Mouse (Mus musculus) intestine, embryonic 16.5 days (tissue): ENCODE data around the gene Atp1a3. TPM values are rescaled to one million over a fixed set of nuclear protein-coding genes. Genes with fewer than 3 reads are reported as not detected.

Experiments
- microRNA-seq: library from miRNA; unstranded; fragments of <30 nt; microRNA quantifications from one replicate; pipeline ENCODE4, GENCODE M21; 2016
- polyA plus RNA-seq: library from polyadenylated mRNA; unstranded; fragments of >200 nt; fragmentation: Nextera tagmentation; extraction: Ambion mirVana; gene quantifications from 2 replicates; pipeline ENCODE4 v1.2.1, GENCODE M21; 2015

Gene Atp1a3
- polyA plus RNA-seq, 1 experiment from 2014 or later: 3.9 TPM

Small RNAs within 50 kb of the gene (microRNA-seq; reads per million reads assigned to microRNA genes)
- gene Mir7046 (not detected), gene Mir7047 (not detected)

Other genes starting within 250 kb of the Atp1a3 start
- gene Cd177, start 245.6 kb downstream of the Atp1a3 start, polyA plus RNA-seq: 3.3 and 3.4 TPM in 2 replicates
- gene Ceacam10, start 228.8 kb downstream of the Atp1a3 start, polyA plus RNA-seq: 0.48 and 0.62 TPM in 2 replicates
- 8.6 and 9.7 TPM in 2 replicates for gene Gm9844, start 143.7 kb downstream of the Atp1a3 start, polyA plus RNA-seq
- gene Lypd4, start 136.0 kb downstream of the Atp1a3 start, polyA plus RNA-seq: not detected in 2 replicates
- gene Dmrtc2, start 135.9 kb downstream of the Atp1a3 start, polyA plus RNA-seq: not detected in 2 replicates
- 2,122 and 2,334 TPM in 2 replicates for gene Rps19, start 121.6 kb downstream of the Atp1a3 start, polyA plus RNA-seq
- gene Cd79a, start 108.6 kb downstream of the Atp1a3 start, polyA plus RNA-seq: 0.39 and 0.46 TPM in 2 replicates
- 69.1 and 71.3 TPM in 2 replicates for gene Arhgef1, start 103.0 kb downstream of the Atp1a3 start, polyA plus RNA-seq
- gene Gm4881, start 61.5 kb downstream of the Atp1a3 start, polyA plus RNA-seq: not detected in 2 replicates
- gene Rabac1, start 33.2 kb downstream of the Atp1a3 start, polyA plus RNA-seq: 151 and 153 TPM in 2 replicates
- 1.5 and 1.9 TPM in 2 replicates for gene Grik5, start 66.4 kb upstream of the Atp1a3 start, polyA plus RNA-seq
- gene Zfp574, start 66.6 kb upstream of the Atp1a3 start, polyA plus RNA-seq: 23.1 and 23.3 TPM in 2 replicates
- gene Pou2f2, start 173.8 kb upstream of the Atp1a3 start, polyA plus RNA-seq: 1.0 and 1.2 TPM in 2 replicates
- gene Dedd2, start 214.7 kb upstream of the Atp1a3 start, polyA plus RNA-seq: 11.3 and 11.9 TPM in 2 replicates
- 1.9 and 2.3 TPM in 2 replicates for gene Zfp526, start 215.5 kb upstream of the Atp1a3 start, polyA plus RNA-seq
- 4.0 and 5.9 TPM in 2 replicates for gene Gsk3a, start 231.9 kb upstream of the Atp1a3 start, polyA plus RNA-seq
- gene Erf, start 244.8 kb upstream of the Atp1a3 start, polyA plus RNA-seq: 6.6 and 7.9 TPM in 2 replicates